Mouse (Mus musculus): ENCODE data around the gene Osbpl2. TPM values are rescaled to one million over a fixed set of nuclear protein-coding genes. Genes with fewer than 3 reads are reported as not detected.

Gene Osbpl2
- total and polyA plus RNA-seq, 3 experiments = 11.4 to 15.6 (median 12.8) TPM

Other genes with a start within 250 kb of the Osbpl2 start
- gene Taf4, start 142.7 kb upstream of the Osbpl2 start, total RNA-seq (2012; rRNA removed) = 5.0 and 5.5 TPM in 2 replicates
- 3.0 and 3.5 TPM in 2 replicates for gene Taf4, start 142.7 kb upstream of the Osbpl2 start, total RNA-seq (2014; rRNA removed)
- gene Taf4, start 142.7 kb upstream of the Osbpl2 start, polyA plus RNA-seq (2012; ENCODE audit: insufficient read length, low read depth) = 14.5 and 19.0 TPM in 2 replicates
- gene Lsm14b, start 94.3 kb upstream of the Osbpl2 start, total RNA-seq (2012; rRNA removed) = 16.5 and 16.9 TPM in 2 replicates
- 12.2 and 12.6 TPM in 2 replicates for gene Lsm14b, start 94.3 kb upstream of the Osbpl2 start, total RNA-seq (2014; rRNA removed)
- 15.3 and 15.6 TPM in 2 replicates for gene Lsm14b, start 94.3 kb upstream of the Osbpl2 start, polyA plus RNA-seq (2012; ENCODE audit: insufficient read length, low read depth)
- gene Psma7, start 76.9 kb upstream of the Osbpl2 start, total RNA-seq (2012; rRNA removed) = 443 and 533 TPM in 2 replicates
- gene Psma7, start 76.9 kb upstream of the Osbpl2 start, total RNA-seq (2014; rRNA removed) = 569 and 598 TPM in 2 replicates
- 418 and 466 TPM in 2 replicates for gene Psma7, start 76.9 kb upstream of the Osbpl2 start, polyA plus RNA-seq (2012; ENCODE audit: insufficient read length, low read depth)
- gene Ss18l1, start 76.8 kb upstream of the Osbpl2 start, total RNA-seq (2012; rRNA removed) = 2.1 and 3.0 TPM in 2 replicates
- 2.0 TPM in 2 replicates for gene Ss18l1, start 76.8 kb upstream of the Osbpl2 start, total RNA-seq (2014; rRNA removed)
- 1.7 and 2.1 TPM in 2 replicates for gene Ss18l1, start 76.8 kb upstream of the Osbpl2 start, polyA plus RNA-seq (2012; ENCODE audit: insufficient read length, low read depth)
- 24.7 and 31.8 TPM in 2 replicates for gene Mtg2, start 48.7 kb upstream of the Osbpl2 start, total RNA-seq (2012; rRNA removed)
- gene Mtg2, start 48.7 kb upstream of the Osbpl2 start, total RNA-seq (2014; rRNA removed) = 24.1 and 26.5 TPM in 2 replicates
- gene Mtg2, start 48.7 kb upstream of the Osbpl2 start, polyA plus RNA-seq (2012; ENCODE audit: insufficient read length, low read depth) = 23.5 and 28.6 TPM in 2 replicates
- not detected in 2 replicates for gene Hrh3, start 14.8 kb upstream of the Osbpl2 start, total RNA-seq (2012; rRNA removed)
- gene Hrh3, start 14.8 kb upstream of the Osbpl2 start, total RNA-seq (2014; rRNA removed) = not detected in 2 replicates
- gene Hrh3, start 14.8 kb upstream of the Osbpl2 start, polyA plus RNA-seq (2012; ENCODE audit: insufficient read length, low read depth) = not detected in 2 replicates
- 116 and 167 TPM in 2 replicates for gene Adrm1, start 52.2 kb downstream of the Osbpl2 start, total RNA-seq (2012; rRNA removed)
- gene Adrm1, start 52.2 kb downstream of the Osbpl2 start, total RNA-seq (2014; rRNA removed) = 107 and 127 TPM in 2 replicates
- gene Adrm1, start 52.2 kb downstream of the Osbpl2 start, polyA plus RNA-seq (2012; ENCODE audit: insufficient read length, low read depth) = 121 and 148 TPM in 2 replicates
- 0.46 and 0.85 TPM in 2 replicates for gene Lama5, start 106.6 kb downstream of the Osbpl2 start, total RNA-seq (2012; rRNA removed)
- 0.16 and 0.20 TPM in 2 replicates for gene Lama5, start 106.6 kb downstream of the Osbpl2 start, total RNA-seq (2014; rRNA removed)
- gene Lama5, start 106.6 kb downstream of the Osbpl2 start, polyA plus RNA-seq (2012; ENCODE audit: insufficient read length, low read depth) = 0.45 and 0.67 TPM in 2 replicates
- 3,654 and 3,770 TPM in 2 replicates for gene Rps21, start 138.1 kb downstream of the Osbpl2 start, total RNA-seq (2012; rRNA removed)
- 1,686 and 1,748 TPM in 2 replicates for gene Rps21, start 138.1 kb downstream of the Osbpl2 start, total RNA-seq (2014; rRNA removed)
- gene Rps21, start 138.1 kb downstream of the Osbpl2 start, polyA plus RNA-seq (2012; ENCODE audit: insufficient read length, low read depth) = 705 and 1,020 TPM in 2 replicates
- gene Cables2, start 154.2 kb downstream of the Osbpl2 start, total RNA-seq (2012; rRNA removed) = 16.9 and 17.2 TPM in 2 replicates
- 13.0 and 13.3 TPM in 2 replicates for gene Cables2, start 154.2 kb downstream of the Osbpl2 start, total RNA-seq (2014; rRNA removed)
- 24.5 and 29.9 TPM in 2 replicates for gene Cables2, start 154.2 kb downstream of the Osbpl2 start, polyA plus RNA-seq (2012; ENCODE audit: insufficient read length, low read depth)
- gene Rbbp8nl, start 170.6 kb downstream of the Osbpl2 start, total RNA-seq (2012; rRNA removed) = not detected in 2 replicates
- not detected in 2 replicates for gene Rbbp8nl, start 170.6 kb downstream of the Osbpl2 start, total RNA-seq (2014; rRNA removed)
- gene Rbbp8nl, start 170.6 kb downstream of the Osbpl2 start, polyA plus RNA-seq (2012; ENCODE audit: insufficient read length, low read depth) = not detected in 2 replicates
- not detected in 2 replicates for gene Gata5, start 215.4 kb downstream of the Osbpl2 start, total RNA-seq (2012; rRNA removed)
- gene Gata5, start 215.4 kb downstream of the Osbpl2 start, total RNA-seq (2014; rRNA removed) = not detected in 2 replicates
- not detected in 2 replicates for gene Gata5, start 215.4 kb downstream of the Osbpl2 start, polyA plus RNA-seq (2012; ENCODE audit: insufficient read length, low read depth)

All from CH12.LX (cell line).